Mouse (Mus musculus): Measurements from ENCODE around the gene Slc4a11. TPM values are rescaled to one million over a fixed set of nuclear protein-coding genes. Genes with fewer than 3 reads are reported as not detected.

The Slc4a11 gene
- polyA plus RNA-seq, 1 experiment from 2014 or later: 0.13 TPM

GRCm38 (mm10) chr2:130717951-130718350, 20.6 kb upstream of the Slc4a11 start:
- WGBS: 73% methylated on average over 6 of the region's 6 CpGs
- no peaks in the 10 kb centered on the region for H3K9me3 ChIP-seq (replicated peaks)
- no peaks in the 10 kb centered on the region for H3K27me3 ChIP-seq (replicated peaks)
- H3K4me1 ChIP-seq (replicated peaks): no peaks in the 10 kb centered on the region
- no peak for ATAC-seq (ENCODE audit: insufficient number of reproducible peaks, low FRiP score)
- no peak overlapping the region for H3K9ac ChIP-seq
- no peak overlapping the region for H3K4me2 ChIP-seq
- H3K36me3 ChIP-seq: peaks cover 87% of the 10 kb centered on the region
- H3K4me3 ChIP-seq: no peak overlapping the region
- H3K27ac ChIP-seq (ENCODE audit: poor library complexity, severe bottlenecking): no peak overlapping the region

- Histone ChIP-seq H3K36me3 (peaks cover 45% of the 10 kb centered on the region), H3K4me2 (no peak overlapping the region), H3K4me3 (no peak overlapping the region), H3K9me3 (replicated peaks) (no peaks in the 10 kb centered on the region), H3K4me1 (replicated peaks) (peaks cover 14% of the 10 kb centered on the region), H3K27ac (ENCODE audit: poor library complexity, severe bottlenecking) (no peak overlapping the region), H3K9ac (no peak overlapping the region), H3K27me3 (replicated peaks) (no peaks in the 10 kb centered on the region)
- no peak for ATAC-seq (ENCODE audit: insufficient number of reproducible peaks, low FRiP score)
- 57% methylated on average over 10 of the region's 10 CpGs for WGBS
These were observed 9.7 kb upstream of the Slc4a11 start for GRCm38 (mm10) chr2:130707057-130707456.

- no peak overlapping the region for H3K4me3 ChIP-seq
- H3K4me2 ChIP-seq: no peak overlapping the region
- no peak overlapping the region for H3K27ac ChIP-seq (ENCODE audit: poor library complexity, severe bottlenecking)
- H3K27me3 ChIP-seq (replicated peaks): no peaks in the 10 kb centered on the region
- no peak overlapping the region for H3K9ac ChIP-seq
- H3K4me1 ChIP-seq (replicated peaks): peaks cover 14% of the 10 kb centered on the region
- 55% methylated on average over 4 of the region's 4 CpGs for WGBS
- no peak for ATAC-seq (ENCODE audit: insufficient number of reproducible peaks, low FRiP score)
- H3K36me3 ChIP-seq: peaks cover 40% of the 10 kb centered on the region
- no peaks in the 10 kb centered on the region for H3K9me3 ChIP-seq (replicated peaks)
These were observed 9.3 kb upstream of the Slc4a11 start for GRCm38 (mm10) chr2:130706602-130707001.

- Histone ChIP-seq H3K27me3 (replicated peaks) (0 out of 2 replicates have a peak, but pooled peaks cover 6% of the 10 kb centered on the region), H3K9ac (no peak overlapping the region), H3K36me3 (peaks cover 26% of the 10 kb centered on the region), H3K4me1 (replicated peaks) (peaks cover 14% of the 10 kb centered on the region), H3K4me3 (no peak overlapping the region), H3K27ac (ENCODE audit: poor library complexity, severe bottlenecking) (no peak overlapping the region), H3K9me3 (replicated peaks) (no peaks in the 10 kb centered on the region), H3K4me2 (no peak overlapping the region)
- ATAC-seq (ENCODE audit: insufficient number of reproducible peaks, low FRiP score): no peak
- WGBS: 70% methylated on average over 6 of the region's 6 CpGs
These were observed 7.9 kb upstream of the Slc4a11 start for GRCm38 (mm10) chr2:130705178-130705577.

GRCm38 (mm10) chr2:130704040-130705001, 7.0 kb upstream of the Slc4a11 start:
- H3K4me1 ChIP-seq (replicated peaks): peaks cover 14% of the 10 kb centered on the region
- no peak for ATAC-seq (ENCODE audit: insufficient number of reproducible peaks, low FRiP score)
- H3K36me3 ChIP-seq: peaks cover 18% of the 10 kb centered on the region
- H3K4me3 ChIP-seq: no peak overlapping the region
- no peaks in the 10 kb centered on the region for H3K9me3 ChIP-seq (replicated peaks)
- no peak overlapping the region for H3K9ac ChIP-seq
- no peak overlapping the region for H3K27ac ChIP-seq (ENCODE audit: poor library complexity, severe bottlenecking)
- H3K27me3 ChIP-seq (replicated peaks): peaks cover 15% of the 10 kb centered on the region; the same call in 1 of the 2 replicates
- 57% methylated on average over 9 of the region's 9 CpGs for WGBS
- no peak overlapping the region for H3K4me2 ChIP-seq

- Histone ChIP-seq H3K9me3 (replicated peaks) (no peaks in the 10 kb centered on the region), H3K4me3 (peak overlapping the region; percentile 63), H3K4me1 (replicated peaks) (peaks cover 16% of the 10 kb centered on the region), H3K27me3 (replicated peaks) (peaks cover 70% of the 10 kb centered on the region), H3K36me3 (no peaks in the 10 kb centered on the region), H3K27ac (ENCODE audit: poor library complexity, severe bottlenecking) (no peak overlapping the region), H3K9ac (peak overlapping the region; percentile 61), H3K4me2 (peak overlapping the region; percentile 99)
- WGBS: 2% methylated on average over 14 of the region's 14 CpGs
- ATAC-seq (ENCODE audit: insufficient number of reproducible peaks, low FRiP score): 0 out of 2 replicates have a peak, but pooled peaks have one; percentile 29
These were observed 525 bp upstream of the Slc4a11 start for GRCm38 (mm10) chr2:130697821-130698266.

GRCm38 (mm10) chr2:130696700-130697152, 593 bp downstream of the Slc4a11 start:
- WGBS: 2% methylated on average over 31 of the region's 31 CpGs
- Histone ChIP-seq H3K9ac (peak overlapping the region; percentile 61), H3K27me3 (replicated peaks) (peaks cover 70% of the 10 kb centered on the region), H3K4me3 (peak overlapping the region; percentile 63), H3K36me3 (no peaks in the 10 kb centered on the region), H3K4me1 (replicated peaks) (peaks cover 16% of the 10 kb centered on the region), H3K9me3 (replicated peaks) (no peaks in the 10 kb centered on the region), H3K27ac (ENCODE audit: poor library complexity, severe bottlenecking) (no peak overlapping the region), H3K4me2 (peak overlapping the region; percentile 99)
- ATAC-seq (ENCODE audit: insufficient number of reproducible peaks, low FRiP score): no peak

GRCm38 (mm10) chr2:130693563-130693962, 3.8 kb downstream of the Slc4a11 start:
- Histone ChIP-seq H3K27me3 (replicated peaks) (peaks cover 52% of the 10 kb centered on the region), H3K9me3 (replicated peaks) (no peaks in the 10 kb centered on the region), H3K4me1 (replicated peaks) (peaks cover 16% of the 10 kb centered on the region), H3K4me2 (no peak overlapping the region), H3K36me3 (no peaks in the 10 kb centered on the region), H3K9ac (no peak overlapping the region), H3K27ac (ENCODE audit: poor library complexity, severe bottlenecking) (no peak overlapping the region), H3K4me3 (no peak overlapping the region)
- no peak for ATAC-seq (ENCODE audit: insufficient number of reproducible peaks, low FRiP score)
- 32% methylated on average over 3 of the region's 3 CpGs for WGBS

- Histone ChIP-seq H3K9me3 (replicated peaks) (no peaks in the 10 kb centered on the region), H3K27ac (ENCODE audit: poor library complexity, severe bottlenecking) (no peak overlapping the region), H3K4me2 (no peak overlapping the region), H3K27me3 (replicated peaks) (peaks cover 6% of the 10 kb centered on the region; the same call in 1 of the 2 replicates), H3K4me3 (no peak overlapping the region), H3K36me3 (peaks cover 9% of the 10 kb centered on the region), H3K9ac (no peak overlapping the region), H3K4me1 (replicated peaks) (no peaks in the 10 kb centered on the region)
- WGBS: 52% methylated on average over 2 of the region's 2 CpGs
- no peak for ATAC-seq (ENCODE audit: insufficient number of reproducible peaks, low FRiP score)
These were observed 8.3 kb downstream of the Slc4a11 start for GRCm38 (mm10) chr2:130689011-130689410.

GRCm38 (mm10) chr2:130685426-130685825, 11.9 kb downstream of the Slc4a11 start:
- Histone ChIP-seq H3K9me3 (replicated peaks) (no peaks in the 10 kb centered on the region), H3K27me3 (replicated peaks) (no peaks in the 10 kb centered on the region), H3K4me1 (replicated peaks) (no peaks in the 10 kb centered on the region), H3K9ac (no peak overlapping the region), H3K27ac (ENCODE audit: poor library complexity, severe bottlenecking) (no peak overlapping the region), H3K4me3 (no peak overlapping the region), H3K4me2 (no peak overlapping the region), H3K36me3 (peaks cover 38% of the 10 kb centered on the region)
- 84% methylated on average over 9 of the region's 9 CpGs for WGBS
- no peak for ATAC-seq (ENCODE audit: insufficient number of reproducible peaks, low FRiP score)

- Histone ChIP-seq H3K27me3 (replicated peaks) (no peaks in the 10 kb centered on the region), H3K36me3 (peaks cover 76% of the 10 kb centered on the region), H3K4me3 (no peak overlapping the region), H3K27ac (ENCODE audit: poor library complexity, severe bottlenecking) (no peak overlapping the region), H3K4me2 (no peak overlapping the region), H3K9ac (no peak overlapping the region), H3K9me3 (replicated peaks) (no peaks in the 10 kb centered on the region), H3K4me1 (replicated peaks) (no peaks in the 10 kb centered on the region)
- no peak for ATAC-seq (ENCODE audit: insufficient number of reproducible peaks, low FRiP score)
- 85% methylated on average over 3 of the region's 3 CpGs for WGBS
These were observed 15.8 kb downstream of the Slc4a11 start for GRCm38 (mm10) chr2:130681531-130681930.
